Mouse (Mus musculus) kidney, postnatal 25 days (tissue): ENCODE data around the gene Adgrv1.

Experiments
- DNase-seq, 2 experiments: peaks; one replicate each; pipeline ENCODE4 v3.0.0; 2021; ENCODE audit warnings: mixed read lengths in 2 of 2

Gene Adgrv1

DNA sequence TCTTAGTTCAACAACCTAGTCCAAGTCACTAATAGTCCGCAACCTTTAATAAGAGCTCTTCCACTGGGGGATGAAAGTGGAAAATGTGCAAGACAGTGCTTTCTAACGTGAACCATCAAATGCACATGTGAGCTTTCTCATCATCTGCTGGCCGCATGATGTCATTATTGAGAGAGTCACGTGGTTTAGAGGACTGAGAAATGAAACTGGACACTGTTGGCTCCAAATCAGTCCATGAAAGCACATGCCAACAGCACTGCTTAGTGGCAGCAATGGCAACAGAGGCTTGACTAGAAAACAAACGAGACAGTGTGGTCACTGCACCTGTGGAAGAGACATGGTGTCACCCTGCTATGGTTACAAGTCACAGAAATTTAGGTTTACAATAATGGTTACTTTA, 395.0 kb downstream of the Adgrv1 start:
- no peak for DNase-seq

DNA sequence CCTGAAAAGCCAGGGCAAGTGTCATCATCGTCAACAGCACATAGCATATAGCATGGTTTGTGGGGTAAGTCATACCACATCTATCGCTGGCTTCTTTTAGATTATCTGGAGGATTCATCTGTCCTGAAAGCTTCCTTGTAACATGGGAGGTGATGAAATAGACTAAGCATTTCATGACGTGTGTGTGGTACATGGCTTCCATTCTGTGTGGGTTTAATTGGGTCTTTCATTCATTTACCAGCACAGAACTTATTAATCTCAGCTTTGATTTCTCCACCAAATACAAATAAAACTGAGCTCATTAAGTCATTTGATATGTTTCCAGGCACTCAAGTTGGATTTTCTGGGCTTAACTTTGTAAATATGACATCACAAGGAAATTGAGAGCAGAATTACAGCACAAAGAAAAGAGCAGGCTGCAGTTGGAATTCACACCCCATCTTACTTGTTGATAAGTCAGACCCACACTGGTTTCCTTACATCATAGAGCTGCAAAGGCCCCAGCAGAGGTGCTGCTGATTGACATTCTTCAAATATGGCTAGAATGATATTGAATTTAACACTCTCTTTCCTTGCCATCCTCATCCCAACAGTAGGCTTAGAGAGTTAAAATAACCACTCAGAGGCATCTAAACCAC, 396.1 kb downstream of the Adgrv1 start:
- DNase-seq, result no peak

DNA sequence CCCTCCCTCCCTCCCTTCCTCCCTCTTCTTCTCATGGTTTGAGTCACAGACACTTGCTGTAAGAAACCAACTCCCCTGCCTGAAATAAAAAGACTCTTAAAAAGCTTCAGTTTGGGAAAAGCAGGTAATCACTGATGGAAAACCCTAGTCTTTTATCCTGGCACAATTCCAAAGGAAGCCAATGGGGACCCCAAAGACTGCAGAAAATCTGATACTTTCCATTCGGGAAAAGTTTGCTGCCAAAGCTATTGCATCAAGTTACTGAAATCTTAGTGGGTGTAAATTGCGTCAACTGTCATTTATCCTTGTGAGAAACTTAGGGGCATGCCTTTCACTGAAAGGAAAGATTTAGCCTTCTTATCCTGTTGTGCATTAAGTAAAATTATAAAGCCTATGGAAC, 398.9 kb downstream of the Adgrv1 start:
- no peak for DNase-seq

DNA sequence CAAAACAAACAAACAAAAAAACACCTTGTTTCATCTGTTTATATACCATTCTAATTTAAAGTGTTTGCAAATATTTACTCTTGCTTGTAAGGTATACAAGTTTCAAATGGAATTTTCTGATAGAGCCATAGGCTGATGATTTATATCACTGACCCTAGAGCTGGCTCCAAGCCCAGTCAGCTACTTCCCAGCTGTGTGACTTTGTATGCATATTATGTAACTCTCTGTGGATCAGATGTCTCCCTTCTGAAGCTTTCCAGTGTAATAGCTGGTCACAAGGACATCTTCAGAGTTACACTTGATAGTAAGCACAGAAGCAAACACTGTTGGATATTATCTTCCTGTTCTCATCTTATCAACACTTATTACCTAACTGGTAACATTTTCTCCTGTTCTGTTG, 400.1 kb downstream of the Adgrv1 start:
- DNase-seq, result peak; percentile 45 to 51

DNA sequence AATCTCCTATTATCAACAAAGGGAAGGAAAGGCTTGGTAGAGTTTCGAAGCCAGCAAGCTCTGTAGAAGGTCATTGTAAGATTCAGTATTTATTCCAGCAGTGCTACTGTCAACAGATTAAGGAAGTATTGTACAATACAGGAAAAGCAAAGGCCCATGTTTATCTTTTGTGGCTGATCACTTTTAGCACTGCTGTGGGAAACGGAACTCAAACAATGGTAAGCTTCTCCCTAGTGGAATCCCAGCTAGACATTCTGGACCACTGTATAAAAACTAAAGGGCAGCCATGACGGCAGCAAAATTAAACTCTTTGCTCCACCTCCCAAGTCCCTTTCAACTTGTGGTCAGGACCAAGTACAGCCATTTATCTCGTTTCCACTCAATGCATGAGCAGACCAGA, 402.8 kb downstream of the Adgrv1 start:
- no peak for DNase-seq

DNA sequence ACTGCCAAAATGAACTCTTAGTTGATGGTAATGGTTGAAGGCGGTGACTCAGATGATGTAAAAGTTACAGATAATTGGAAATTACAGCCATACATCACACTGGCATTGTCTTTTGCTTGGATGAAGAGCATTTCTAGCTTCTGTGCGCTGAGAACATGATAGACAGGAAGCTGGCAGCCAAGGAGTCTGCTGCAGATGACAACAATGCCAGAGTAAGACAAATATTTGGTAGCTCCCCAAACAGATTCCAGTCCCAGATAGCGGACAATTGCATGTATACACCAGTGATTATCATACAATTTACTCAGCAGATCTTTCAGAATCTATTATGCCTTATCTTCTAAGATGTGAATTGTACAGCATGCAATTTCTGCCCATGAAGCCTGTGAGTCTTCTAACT, 409.2 kb downstream of the Adgrv1 start:
- no peak for DNase-seq

DNA sequence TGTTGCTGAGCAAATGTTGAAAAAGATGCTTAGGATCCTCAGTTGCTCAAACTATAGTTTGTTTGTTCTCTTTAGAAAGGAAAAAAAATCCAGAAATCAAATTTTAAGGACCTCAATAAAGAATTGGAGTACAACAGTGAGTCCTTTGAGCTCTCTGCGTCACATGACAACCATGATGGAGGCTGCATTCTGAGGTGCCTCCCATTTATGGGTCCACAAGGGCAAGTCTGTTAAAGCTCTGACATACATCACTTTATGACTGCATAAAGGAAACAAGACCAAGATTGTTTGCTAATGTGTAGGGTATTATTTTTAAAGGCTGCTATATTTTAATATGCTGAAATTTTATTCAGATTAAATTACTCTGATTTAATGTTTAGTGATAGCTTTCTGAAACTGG, 410.6 kb downstream of the Adgrv1 start:
- no peak for DNase-seq

DNA sequence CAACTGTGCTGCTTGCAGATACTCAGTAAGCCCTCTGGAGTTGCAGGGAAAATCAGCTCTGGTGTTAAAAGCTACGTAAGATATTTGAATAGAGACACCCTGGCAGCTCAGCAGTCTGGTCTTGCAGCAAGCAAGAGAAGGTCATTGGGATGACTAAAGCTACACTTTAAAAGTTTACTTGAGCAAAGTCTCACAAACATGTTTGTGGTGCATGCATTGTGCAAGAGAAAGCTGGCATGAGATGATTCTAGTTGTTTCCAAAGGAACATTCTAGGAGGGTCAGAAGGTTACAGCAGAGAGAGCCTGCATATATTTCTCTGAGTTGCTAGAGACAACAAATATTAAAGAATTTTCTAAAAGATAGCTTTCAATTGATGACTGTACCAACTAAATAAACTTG, 421.5 kb downstream of the Adgrv1 start:
- DNase-seq, result no peak

DNA sequence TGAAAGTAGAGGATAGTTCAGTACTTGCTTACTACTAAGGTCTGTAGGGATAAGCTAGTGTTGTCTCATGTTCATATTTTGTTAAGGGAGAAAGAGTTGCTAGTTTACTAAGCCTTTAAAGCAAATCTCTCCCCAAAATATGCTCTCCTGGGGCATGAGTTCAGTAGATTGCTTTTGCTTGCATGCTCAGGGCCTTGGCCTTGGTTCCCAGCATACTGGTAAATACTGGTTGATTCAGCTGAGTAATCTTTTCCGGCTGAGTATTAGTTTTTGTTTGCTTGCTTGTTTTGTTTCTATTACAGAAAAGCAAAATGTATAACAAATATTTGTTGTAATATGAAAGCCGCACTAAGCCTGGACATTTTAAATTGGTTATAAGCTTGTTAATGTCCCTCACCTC, 422.4 kb downstream of the Adgrv1 start:
- no peak for DNase-seq

DNA sequence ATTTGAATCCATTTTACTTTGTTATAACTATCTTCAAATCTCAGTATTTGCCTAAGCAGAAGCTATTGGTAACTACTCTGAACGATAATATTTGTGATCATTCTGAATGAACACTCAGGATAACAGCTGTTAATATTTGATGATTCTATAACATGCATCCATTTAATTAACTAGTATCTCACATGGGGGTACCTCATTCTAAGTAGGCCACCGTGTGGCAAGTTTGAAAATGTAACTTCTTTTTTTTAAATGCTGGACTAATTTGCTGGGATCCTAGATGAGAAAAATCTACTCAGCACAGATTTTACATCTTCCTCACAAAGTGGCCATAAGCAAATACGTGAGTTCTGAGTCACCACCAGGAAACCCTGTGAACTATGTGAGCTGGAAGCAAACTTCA, 423.1 kb downstream of the Adgrv1 start:
- DNase-seq, result no peak

DNA sequence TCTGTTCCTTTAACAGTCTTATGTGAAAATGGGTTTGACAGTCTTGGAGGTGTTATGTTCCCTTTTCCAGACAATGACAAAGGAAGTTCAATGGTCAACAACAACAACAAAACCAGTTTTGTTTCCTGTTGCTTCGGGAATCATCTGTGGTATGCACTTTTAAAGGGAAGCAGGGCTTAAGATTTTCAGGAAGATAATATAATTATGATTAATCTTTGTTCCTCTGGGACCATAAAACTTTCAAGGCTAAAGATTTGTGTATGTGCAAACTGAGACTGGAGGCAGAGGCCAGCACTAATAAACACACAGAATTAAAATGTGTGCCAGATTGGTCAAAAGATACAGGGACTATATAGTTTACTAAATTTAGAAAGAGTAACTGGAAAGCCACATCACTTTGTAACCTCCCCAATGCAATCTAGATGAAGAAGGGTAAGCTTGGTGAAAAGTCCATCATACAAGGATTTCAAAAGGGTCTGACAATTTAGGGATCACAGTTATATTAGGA, 424.8 kb downstream of the Adgrv1 start:
- no peak for DNase-seq

DNA sequence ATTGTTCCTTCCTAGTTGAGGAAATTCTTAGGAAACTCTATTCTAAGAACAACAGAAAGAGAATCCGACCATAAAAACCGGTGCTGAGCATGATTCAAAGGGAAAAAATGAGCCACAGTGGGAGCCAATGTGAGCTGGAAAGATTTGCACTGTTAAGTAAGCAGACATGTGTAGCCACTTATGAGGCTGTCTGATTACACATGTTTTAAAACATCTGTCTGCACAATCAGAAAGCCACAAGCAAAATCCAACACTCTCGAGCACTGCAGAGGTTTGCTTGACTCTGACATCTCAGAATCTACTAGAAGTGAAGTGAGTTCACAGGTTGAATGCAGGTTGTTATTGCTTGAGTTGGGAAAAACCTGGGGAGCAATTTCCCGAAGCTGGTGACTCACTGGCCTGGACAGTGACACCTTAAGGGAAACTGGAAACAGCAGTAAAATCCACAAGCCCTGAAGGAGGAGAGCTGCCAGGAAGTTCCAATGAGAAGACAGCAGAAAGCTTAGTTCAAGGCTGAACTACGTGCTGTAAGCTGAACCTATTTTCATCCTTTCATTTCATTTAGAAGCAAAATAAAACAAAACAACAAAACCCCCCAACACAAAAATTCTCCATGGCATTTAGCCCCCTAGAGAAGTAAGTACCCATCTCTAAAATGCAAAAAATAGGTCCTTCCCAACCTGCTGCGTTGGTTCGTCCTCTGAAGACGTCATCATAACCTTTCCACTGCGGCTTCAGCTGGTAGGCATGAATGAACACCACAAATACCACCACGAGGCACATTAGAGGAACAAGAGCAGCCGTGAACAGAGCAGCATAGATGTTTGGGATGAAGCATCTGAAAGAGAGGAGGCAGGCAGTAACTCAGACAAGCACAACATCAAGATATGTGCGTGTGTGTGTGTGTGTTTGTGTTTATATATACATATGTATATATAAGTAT, 450.7 kb downstream of the Adgrv1 start:
- no peak for DNase-seq

DNA sequence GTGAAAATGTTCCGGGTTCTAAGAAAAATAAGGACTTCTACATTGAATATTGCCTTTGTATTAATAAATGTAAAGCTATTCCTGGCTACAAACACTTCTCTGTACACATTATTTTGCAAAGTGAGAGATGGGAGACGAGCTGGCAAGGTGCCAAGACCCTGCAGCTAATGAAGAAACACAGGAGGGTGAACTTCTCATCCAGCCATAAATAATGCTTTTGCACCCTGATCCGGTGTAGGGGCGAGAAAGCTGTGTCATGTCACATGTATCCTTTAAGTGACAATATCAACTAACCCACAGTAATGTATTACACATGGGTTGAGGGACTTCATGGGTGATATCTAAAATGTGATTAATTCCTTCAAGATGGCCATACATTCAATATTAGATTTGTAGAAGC, 451.5 kb downstream of the Adgrv1 start:
- DNase-seq, result no peak

DNA sequence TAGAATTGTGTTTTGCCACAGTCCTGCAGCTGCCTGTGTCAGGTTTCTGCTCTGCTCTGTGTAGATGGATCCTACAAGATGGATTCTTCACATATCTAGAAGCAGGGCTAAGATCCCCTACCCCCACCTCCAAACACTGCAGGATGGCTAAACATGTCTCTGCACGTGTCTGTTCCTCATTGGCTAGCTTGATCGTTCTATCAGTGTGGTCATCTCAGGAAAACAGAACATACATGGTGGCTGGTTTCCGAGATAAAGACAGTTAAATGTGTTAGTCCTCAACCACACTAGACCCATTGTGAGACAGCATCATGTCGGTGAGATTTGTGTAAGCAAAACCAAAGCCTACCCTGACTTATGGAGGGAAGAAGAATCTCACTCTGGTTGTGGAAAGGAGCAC, 456.1 kb downstream of the Adgrv1 start:
- DNase-seq, result no peak

DNA sequence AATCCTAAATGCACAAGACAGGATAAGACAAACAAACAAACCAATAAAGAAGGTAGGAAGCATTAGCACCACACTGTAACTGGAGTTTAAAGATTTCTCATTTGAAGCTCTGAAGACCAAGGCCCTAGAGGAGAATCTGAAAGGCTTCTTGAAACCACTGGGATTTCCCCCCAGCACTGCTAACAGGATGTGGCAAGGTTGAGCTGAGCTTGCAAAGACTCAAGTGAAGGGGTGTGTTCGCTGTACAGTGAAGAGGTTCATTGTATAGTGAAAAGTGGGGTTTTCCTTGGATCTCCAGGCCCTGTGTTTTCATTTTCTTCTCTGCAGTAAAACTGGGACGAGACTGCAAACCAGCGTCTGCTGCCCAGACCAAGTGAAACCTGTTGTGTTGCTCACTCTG, 456.9 kb downstream of the Adgrv1 start:
- no peak for DNase-seq

DNA sequence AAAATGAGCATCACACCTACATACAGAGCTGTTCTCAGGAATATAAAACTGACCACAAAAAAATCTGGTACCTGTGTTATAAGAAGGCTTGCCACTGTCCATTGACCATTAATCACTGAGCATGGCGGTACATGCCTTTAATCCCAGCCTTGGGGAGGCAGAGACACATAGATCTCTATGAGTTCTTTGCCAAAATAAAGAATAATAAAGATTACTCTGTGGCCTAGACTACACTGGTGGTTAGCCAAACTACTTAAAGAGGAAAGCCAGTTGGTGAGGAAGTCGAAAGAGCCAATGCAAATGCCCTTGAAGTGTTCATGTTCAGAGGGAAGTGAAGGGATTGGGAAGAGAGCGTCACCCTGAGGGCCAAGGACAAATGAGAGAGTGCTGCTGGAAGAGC, 461.8 kb downstream of the Adgrv1 start:
- DNase-seq, result no peak

DNA sequence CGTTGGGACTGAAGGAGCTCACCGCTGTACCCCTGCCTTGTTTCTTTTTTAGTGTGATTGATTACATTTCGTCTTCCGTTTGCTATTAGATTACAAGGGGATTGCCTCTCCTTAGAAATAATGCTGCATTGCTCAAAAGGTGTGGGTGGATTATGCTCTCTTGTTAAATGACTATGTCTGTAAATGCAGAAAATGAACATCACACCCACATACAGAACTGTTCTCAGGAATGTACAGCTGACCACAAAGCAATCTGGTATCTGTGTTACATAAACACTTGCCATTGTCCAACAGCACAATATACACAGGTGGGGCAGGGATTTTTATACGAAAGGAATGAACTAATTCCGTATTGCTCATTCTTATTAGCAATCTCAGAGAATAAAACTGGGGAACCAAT, 465.5 kb downstream of the Adgrv1 start:
- no peak for DNase-seq

DNA sequence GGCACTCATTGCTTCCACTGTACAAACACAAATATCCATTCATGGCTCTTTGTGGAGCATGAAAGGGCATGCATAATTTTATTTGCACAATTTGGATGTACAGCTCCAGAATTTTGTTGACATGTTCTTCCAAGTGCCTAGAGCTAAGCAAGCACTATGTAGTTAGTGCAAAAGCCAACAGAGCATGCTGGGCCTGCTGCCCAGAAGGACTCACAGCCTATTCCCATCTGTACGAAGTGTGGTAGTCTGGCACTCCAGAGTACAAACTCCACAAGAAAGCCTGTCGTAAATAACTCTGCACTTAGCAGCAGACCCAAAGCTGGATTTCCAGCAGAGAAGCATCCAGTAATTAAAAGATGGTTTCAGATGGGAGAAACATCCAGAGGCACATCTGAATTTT, 473.1 kb downstream of the Adgrv1 start:
- no peak for DNase-seq

DNA sequence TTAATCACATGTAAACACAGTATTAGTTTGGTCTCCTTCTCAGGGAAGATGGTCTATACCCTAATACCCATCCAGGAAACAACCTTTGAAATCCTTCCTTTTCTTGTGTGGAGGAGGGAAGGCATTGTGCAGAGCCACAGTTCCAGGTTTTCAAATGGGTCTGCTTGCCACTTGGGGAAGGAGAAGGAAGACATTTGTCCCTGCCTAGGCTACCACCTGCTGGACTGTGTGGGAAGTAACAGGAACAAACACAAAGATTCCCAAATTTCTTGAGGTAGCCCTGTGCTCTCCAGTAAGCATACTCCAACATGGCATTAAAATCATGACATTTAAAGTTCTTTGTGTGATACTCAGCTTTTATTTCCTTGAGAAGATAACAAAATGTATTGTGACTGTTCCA, 477.6 kb downstream of the Adgrv1 start:
- peak; percentile 56 to 59 for DNase-seq

DNA sequence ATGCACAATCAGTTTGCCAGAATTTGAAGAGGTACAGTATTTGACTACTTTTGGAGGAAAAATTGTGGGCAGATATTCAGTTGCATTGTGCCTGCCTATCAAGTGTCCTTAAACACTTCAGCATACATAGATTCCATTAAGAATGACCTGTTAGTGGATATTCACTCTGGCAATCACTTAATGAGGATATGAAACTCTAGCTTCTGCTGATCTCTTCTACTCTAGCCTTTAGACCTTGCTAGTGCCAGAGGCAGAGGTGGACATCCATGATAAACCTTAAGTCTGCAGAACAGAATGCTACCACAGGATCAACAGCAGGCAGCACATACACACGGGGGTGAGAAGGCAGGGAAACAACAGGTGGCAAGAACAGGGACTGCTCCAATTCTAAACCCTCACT, 488.5 kb downstream of the Adgrv1 start:
- no peak for DNase-seq

DNA sequence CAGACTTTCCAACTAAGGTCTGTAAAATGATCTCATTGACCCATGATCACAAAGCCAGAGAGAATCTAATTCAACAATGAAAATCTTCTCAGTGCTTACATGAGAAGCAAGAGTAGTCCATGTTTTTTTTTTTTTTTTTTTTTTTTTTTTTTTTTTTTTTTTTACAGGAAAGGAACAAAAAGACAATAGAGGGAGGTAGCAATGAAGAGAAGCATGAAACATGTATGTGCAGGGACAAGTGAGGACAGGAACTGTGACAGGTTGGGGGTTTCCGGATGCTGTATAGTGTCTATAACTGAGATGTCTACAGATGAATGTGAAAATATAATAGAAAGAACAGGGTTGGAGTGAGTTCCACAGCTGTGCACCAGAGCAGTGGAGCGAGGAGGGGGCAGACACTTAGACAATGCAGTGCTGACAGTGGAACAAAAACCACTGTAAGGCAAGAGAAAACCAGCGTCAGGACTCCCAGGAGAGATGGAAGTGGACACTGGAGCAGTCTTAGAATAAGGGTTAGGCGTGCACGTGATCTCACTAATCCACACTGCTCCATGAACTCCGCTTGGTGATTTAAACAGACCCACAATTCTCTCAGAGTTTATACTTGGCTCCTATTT, 490.6 kb downstream of the Adgrv1 start:
- no peak for DNase-seq

DNA sequence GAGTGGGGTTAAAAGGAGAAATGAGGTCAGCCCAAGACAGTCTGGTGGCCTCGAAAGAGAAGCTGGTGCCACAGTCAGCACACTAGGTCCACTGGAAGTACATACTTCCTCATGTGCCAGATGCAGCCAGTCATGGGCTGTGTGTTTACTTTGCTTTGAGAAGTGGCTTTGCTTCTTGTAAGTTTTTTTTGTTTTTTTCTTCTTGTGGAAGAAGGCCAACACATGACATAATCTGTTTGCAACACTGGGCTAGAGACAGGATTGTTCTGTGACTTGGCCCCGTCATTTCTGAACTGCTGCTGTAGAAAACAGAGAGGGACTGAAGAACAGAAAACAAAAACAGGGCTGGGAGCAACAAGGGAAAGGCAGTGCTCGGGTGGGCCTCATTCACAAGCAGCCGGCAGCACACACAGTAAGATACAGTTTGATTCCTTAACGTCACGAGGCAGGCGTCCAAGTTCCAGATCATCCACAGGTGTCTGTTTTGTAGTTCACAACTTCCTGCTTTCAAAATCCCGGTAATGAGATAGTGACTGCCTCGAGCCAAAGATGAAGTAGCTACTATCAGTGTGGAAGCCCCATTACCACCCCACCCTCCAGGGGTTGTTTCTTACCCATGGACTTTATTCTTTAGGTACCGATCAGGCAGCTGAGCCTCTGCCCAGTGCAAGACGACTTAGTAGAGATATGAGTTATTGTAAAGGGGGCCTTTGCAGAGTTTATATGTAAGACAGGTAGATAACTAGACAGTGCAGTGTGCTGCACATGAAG, 496.1 kb downstream of the Adgrv1 start:
- peak; percentile 16 to 71 for DNase-seq

DNA sequence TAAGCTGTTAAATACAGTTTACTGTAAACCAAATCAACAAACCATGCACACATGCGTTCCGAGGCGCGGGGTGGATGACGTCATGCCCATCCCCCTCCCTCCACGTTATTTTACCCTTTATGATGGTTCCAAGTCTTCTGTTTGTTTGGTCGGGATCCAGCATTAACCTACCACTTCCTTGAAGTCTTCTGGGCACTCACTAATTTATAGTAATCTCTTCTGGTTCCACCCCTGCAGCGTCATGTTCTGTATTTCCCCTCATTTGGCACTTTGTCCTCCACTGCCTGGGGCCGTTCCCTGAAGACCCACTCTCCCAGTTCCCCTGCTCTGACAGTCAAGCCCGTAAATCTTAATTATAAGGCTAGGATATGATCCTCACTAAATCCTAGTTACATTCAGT, 497.0 kb downstream of the Adgrv1 start:
- no peak for DNase-seq
